In the genomic region with DNA sequence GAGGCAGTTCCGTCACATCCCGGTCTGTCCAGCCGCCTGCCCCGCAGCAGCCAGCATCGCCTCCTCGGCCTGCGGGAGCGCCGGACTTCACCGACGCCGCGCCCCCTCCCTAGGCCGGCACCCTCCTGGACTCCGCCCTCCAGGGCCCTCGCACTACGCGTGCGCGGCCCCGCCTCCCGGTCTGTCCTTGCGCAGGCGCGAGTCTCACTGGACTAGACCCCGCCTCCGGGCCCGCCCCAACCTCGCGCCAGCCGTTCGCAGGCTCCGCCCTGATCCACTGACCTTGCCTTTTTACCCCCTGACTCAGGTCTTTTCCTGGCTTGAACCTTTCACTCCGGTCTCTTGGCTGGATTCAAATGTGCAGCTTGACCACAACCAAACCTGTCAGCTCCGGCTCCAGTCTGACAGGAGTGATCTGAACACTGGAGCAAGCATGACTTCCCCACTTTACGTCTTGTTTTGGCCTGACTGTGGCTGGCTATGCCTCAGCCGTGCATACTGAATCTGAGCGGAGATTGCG, we compare ENCODE assay signal across 8 mouse cellular contexts. TPM values are rescaled to one million over a fixed set of nuclear protein-coding genes. Genes with fewer than 3 reads are reported as not detected.
DNase-seq lines count a peak whose midpoint lies in the region; ATAC-seq and TF ChIP-seq lines count a peak whose summit lies in the region.

A gene (minus strand): TSS at position 150 of the 520 bp plus-strand sequence.

- H3K27ac ChIP-seq in cortical plate, adult 2 months (ENCODE audit: insufficient read depth, low read length) = peak within 1 kb of the TSS; percentile 55

- peaks cover 1% of the 10 kb centered on the region; the same call in 1 of the 2 replicates for H3K4me1 ChIP-seq in cortical plate, adult 2 months (ENCODE audit: control insufficient read depth, insufficient read depth, low read length)

- DNase-seq in gastrocnemius, postnatal 10 days = peak; percentile 99
- peak; percentile 97 for DNase-seq in induced T-regulatory cell, adult 2 months (ENCODE audit: low read depth)
- DNase-seq in left cerebral cortex, adult 9 months (ENCODE audit: low spot score in 2 of 2) = peak; percentile 88 to 97
- DNase-seq in right cerebral cortex, postnatal 14 days = peak; percentile 97
- peak; percentile 98 to 99 for DNase-seq in urinary bladder, postnatal 36 days (ENCODE audit: low spot score in 2 of 2)

- no peak for TF ChIP-seq CTCF in cortical plate, adult 2 months (IDR thresholded peaks at IDR 0.05; ENCODE audit: extremely low read depth, insufficient read depth, low read length)

- TF ChIP-seq POLR2A in cortical plate, adult 2 months (IDR thresholded peaks at IDR 0.05; ENCODE audit: extremely low read depth, insufficient read depth, low read length) = peak; percentile 78; the same call in 1 of the 2 replicates

- peak; percentile 87 for ATAC-seq in activated CD4-positive, CD25-positive, alpha-beta regulatory T cell, adult 4 months
- ATAC-seq in megakaryocyte progenitor cell, adult 5-6 weeks (replicated peaks; ENCODE audit: poor library complexity) = peak; percentile 95

- H3K4me3 ChIP-seq in cortical plate, adult 2 months (ENCODE audit: insufficient read depth, low read length) = peak within 1 kb of the TSS; percentile 34

RNA-seq across cellular contexts. Expression of the gene that starts here (rescaled TPM):
- 10 to 100 TPM; 15.4 to 21.1 TPM for polyA plus RNA-seq in activated CD4-positive, CD25-positive, alpha-beta regulatory T cell, adult 4 months (2017; shearing (Covaris generic))
- polyA plus RNA-seq in cortical plate, adult 2 months (2012; rRNA removed) = 50.5 and 52.3 TPM in 2 replicates
- total RNA-seq in gastrocnemius, postnatal 10 days (2021) = 10 to 100 TPM; 62.3 to 66.3 TPM
- total RNA-seq in megakaryocyte progenitor cell, adult 5-6 weeks (2015) = 9.6 and 10.4 TPM in 2 replicates
- 5.6 and 12.3 TPM in 2 replicates for total RNA-seq in megakaryocyte progenitor cell, adult 5-6 weeks (2017)

Comparison
In these comparisons a context has a peak if more than half of its experiments do, and no peak if none do; other contexts are left out.
1. Peak in every context shown above with its lines: DNase-seq, ATAC-seq, H3K4me3 ChIP-seq and H3K27ac ChIP-seq.
2. RNA of the gene that starts here (total RNA-seq): 62.3 to 66.3 TPM in gastrocnemius, postnatal 10 days; 5.6 to 12.3 TPM in megakaryocyte progenitor cell, adult 5-6 weeks; every median in the first group is over 4 times any median in the second.